Mouse (Mus musculus): ENCODE data around the gene Mocs1. TPM values are rescaled to one million over a fixed set of nuclear protein-coding genes. Genes with fewer than 3 reads are reported as not detected.

The Mocs1 gene
- polyA plus RNA-seq, 1 experiment = 28.1 TPM

- no peak for DNase-seq (ENCODE audit: low read depth, low spot score)
- WGBS = 66% methylated on average over 8 of the region's 8 CpGs
These were observed 44.5 kb downstream of the Mocs1 start for GRCm38 (mm10) chr17:49472626-49473025.

- WGBS = 94% methylated on average over 4 of the region's 4 CpGs
These were observed 45.9 kb downstream of the Mocs1 start for GRCm38 (mm10) chr17:49474051-49474450.

DNA sequence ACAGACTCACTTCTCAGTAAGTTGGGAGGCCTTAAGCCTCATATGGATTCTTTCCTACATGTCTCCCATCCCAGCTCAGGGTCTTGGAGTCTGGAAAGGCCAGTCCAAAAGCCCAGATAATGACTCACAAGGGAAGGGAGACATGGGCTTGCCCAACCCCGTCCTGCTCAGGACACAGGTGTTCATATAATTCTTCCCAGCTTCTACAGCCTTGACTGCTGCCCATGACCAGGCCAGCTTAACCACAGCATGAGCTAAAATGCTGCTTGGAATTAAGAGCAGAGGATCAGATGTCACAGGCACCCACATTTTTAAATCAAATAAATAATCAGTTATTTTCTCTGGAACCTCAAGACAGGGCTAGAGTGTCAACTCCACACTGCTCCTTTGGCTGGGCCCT lies 47.0 kb downstream of the Mocs1 start:
- 68% methylated on average over 1 of the region's 1 CpGs for WGBS
- DNase-seq (ENCODE audit: low read depth, low spot score) = no peak

More at GRCm38 (mm10) chr17:49474051-49474450, 45.9 kb downstream of the Mocs1 start:
- DNase-seq (ENCODE audit: low read depth, low spot score) = no peak

DNA sequence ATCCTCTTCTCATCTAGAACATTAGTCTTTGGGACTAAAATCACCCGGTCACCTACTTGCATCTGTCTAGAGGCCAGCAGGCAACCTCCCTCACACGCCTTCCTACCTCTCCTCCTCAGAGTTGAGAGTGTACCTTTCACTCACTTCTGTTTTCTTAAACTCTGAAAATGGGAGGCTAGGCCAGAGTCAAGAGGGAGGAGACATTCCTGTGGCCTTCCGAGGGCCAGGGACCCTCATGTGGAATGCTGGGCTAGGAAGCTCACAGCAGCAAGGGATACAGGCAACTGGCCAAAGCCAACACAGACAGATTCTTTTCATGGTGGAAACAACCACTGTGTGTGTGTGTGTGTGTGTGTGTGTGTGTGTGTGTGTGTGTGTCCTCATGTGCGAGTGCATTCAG lies 49.2 kb downstream of the Mocs1 start:
- WGBS = 73% methylated on average over 4 of the region's 4 CpGs
- no peak for DNase-seq (ENCODE audit: low read depth, low spot score)

GRCm38 (mm10) chr17:49481876-49482275 lies 53.7 kb downstream of the Mocs1 start:
- WGBS = 60% methylated on average over 3 of the region's 3 CpGs
- no peak for DNase-seq (ENCODE audit: low read depth, low spot score)

- 76% methylated on average over 3 of the region's 3 CpGs for WGBS
- no peak for DNase-seq (ENCODE audit: low read depth, low spot score)
These were observed 56.3 kb downstream of the Mocs1 start for GRCm38 (mm10) chr17:49484435-49484834.

GRCm38 (mm10) chr17:49489098-49489497 lies 60.9 kb downstream of the Mocs1 start:
- DNase-seq (ENCODE audit: low read depth, low spot score) = no peak
- 40% methylated on average over 5 of the region's 5 CpGs for WGBS

DNA sequence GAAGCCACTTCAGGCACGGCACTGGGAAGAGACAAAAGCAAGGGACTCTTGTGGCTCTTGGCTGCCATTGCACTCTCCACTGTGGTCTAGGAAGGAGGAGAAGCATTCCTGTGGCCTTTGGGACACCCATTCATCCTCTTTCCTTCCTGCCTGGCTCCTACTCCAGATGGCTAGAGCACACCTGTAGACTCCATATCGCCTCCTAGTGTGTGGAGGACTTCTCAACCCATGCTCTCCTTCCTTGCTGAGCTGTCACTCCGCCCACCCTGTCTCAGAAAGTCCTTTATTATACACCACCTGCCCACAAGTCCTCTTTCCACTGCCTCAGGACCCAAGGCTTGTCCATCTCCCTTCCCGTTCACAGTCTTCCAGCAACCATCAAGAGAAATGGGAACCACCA lies 65.1 kb downstream of the Mocs1 start:
- no peak for DNase-seq (ENCODE audit: low read depth, low spot score)
- WGBS = 90% methylated on average over 4 of the region's 4 CpGs

DNA sequence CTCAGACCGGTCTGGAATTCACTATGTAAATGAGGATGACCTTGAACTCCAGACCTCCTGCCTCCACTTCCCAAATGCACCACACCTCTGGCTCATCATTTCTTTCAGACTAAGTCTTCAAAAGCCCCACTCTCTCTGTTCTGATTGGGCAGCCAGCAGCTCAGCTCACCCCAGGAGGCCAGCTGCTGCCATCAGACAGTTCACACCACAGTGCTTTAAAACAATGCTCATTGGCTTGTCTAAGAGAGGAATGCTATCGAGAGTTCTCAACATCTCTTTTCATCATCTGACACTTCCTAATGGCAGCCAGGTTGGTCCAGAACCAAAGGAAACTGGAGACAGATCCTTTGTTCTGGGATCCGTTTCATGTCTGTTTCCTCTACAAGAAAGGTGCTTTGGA lies 70.0 kb downstream of the Mocs1 start:
- 72% methylated on average over 3 of the region's 3 CpGs for WGBS
- no peak for DNase-seq (ENCODE audit: low read depth, low spot score)

DNA sequence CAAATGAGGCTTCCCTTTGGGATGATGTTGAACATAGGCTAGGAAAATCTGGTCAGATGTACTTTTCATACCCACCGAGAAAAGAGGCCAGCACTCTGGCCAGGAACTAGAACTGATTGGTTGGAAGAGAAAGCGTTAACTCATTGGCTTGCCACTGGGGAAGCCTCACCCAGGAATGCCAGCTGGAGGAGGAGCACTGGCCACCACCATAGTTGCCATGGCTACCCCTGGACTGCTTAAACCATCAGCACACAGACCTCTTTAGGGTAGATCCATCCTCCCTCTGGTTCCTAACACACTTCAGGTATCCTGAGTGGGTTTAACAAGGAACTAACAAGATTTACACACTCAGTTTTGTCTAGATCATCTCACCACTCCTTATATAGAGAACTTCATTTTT lies 71.5 kb downstream of the Mocs1 start:
- WGBS = 93% methylated on average over 2 of the region's 2 CpGs
- DNase-seq (ENCODE audit: low read depth, low spot score) = no peak

DNA sequence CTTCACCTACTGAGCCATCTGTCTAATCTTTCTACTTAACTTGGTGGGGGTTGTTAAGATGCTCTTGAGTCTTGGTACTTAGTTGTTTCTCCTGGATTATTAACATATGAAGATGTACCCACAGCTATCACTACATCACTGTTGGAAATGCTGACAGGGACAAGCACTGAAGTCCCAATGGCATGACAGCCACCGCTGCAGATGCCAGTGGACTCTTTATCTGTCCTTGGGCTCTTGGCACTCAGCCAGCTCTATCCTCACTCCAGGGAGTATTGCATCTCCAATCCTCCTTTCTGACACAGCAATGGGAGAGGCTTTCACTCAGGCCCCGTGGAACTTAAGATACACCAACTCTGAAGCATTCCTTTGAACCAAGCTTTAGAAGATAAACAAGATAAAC lies 72.1 kb downstream of the Mocs1 start:
- no peak for DNase-seq (ENCODE audit: low read depth, low spot score)
- WGBS = 23% methylated on average over 2 of the region's 2 CpGs

DNA sequence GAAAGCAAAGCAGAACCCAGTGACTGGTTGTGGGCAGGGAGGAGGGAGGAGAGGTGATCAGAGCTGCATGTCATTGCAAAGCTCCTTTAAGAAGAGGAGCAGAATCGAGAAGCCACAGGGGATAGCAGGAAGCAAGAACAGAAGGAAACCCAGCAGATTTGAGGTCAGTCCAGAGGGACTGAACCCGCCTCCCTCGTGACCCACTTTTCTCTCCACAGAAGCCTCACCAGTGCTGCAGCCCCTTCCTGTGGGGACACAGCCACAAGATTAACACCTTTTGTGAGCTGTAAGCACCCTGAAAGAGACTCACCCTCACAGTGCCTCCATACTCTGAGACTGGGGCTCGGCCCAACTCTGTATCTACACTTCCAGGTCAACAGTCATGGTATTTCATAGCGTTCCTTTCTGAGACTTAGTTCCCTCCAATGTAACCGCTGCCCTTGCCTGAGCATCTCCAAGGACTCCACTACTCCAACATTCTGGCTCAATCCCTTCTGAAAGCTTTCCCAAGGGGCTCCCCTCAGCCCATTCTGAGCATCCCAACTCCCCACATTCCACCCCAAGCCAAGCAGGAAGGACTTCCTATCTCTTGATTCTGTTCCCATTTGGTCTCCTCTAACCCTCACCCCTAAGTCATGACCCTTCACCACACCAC lies 75.2 kb downstream of the Mocs1 start:
- 73% methylated on average over 6 of the region's 6 CpGs for WGBS
- DNase-seq (ENCODE audit: low read depth, low spot score) = no peak

Other genes starting within 250 kb of the Mocs1 start
- gene Daam2, start 136.0 kb downstream of the Mocs1 start, polyA plus RNA-seq (2012; rRNA removed) = 2.6 and 4.0 TPM in 2 replicates
- gene Kif6, start 186.8 kb downstream of the Mocs1 start, polyA plus RNA-seq (2012; rRNA removed) = 0.07 and 0.10 TPM in 2 replicates